Mouse (Mus musculus) lung, embryonic 16.5 days (tissue): ENCODE results near the gene Met. TPM values are rescaled to one million over a fixed set of nuclear protein-coding genes. Genes with fewer than 3 reads are reported as not detected.

Experiments used
- ATAC-seq: fragments of 200-750 bp; cut with Nextera tagmentation; 2 replicates; pipeline ENCODE4 v1.8.0; 2017; ENCODE audit warnings: low read depth, mild to moderate bottlenecking, moderate library complexity
- H3K27ac ChIP-seq: fragments of 300-500 bp; sonication (generic); 2 replicates; pipeline ENCODE4 v1.5.1; 2014; ENCODE audit warnings: mild to moderate bottlenecking, control low read depth, low read length
- H3K27me3 ChIP-seq: fragments of 300-500 bp; sonication (generic); 2 replicates; pipeline ENCODE4 v1.6.1; 2014; ENCODE audit warnings: low read depth, low read length, mixed read lengths; ENCODE audit not compliant: control insufficient read depth, insufficient read depth
- H3K36me3 ChIP-seq: fragments of 300-500 bp; sonication (generic); 2 replicates; pipeline ENCODE4 v1.6.1; 2014; ENCODE audit warnings: low read length; ENCODE audit not compliant: control insufficient read depth, insufficient read depth
- H3K4me1 ChIP-seq: fragments of 300-500 bp; sonication (generic); replicated peaks from 2 replicates; pipeline ENCODE4 v1.6.1; 2014; ENCODE audit warnings: low read length, mixed read lengths; ENCODE audit not compliant: control insufficient read depth, insufficient read depth
- H3K4me2 ChIP-seq: fragments of 300-500 bp; sonication (generic); 2 replicates; pipeline ENCODE4 v1.6.1; 2014; ENCODE audit warnings: low read depth, low read length, control low read depth
- H3K4me3 ChIP-seq: fragments of 300-500 bp; sonication (generic); 2 replicates; pipeline ENCODE4 v1.5.1; 2014; ENCODE audit warnings: mild to moderate bottlenecking, low read length, control low read depth
- H3K9ac ChIP-seq: fragments of 300-500 bp; sonication (generic); 2 replicates; pipeline ENCODE4 v1.6.1; 2014; ENCODE audit warnings: low read length, control low read depth
- H3K9me3 ChIP-seq: fragments of 300-500 bp; sonication (generic); 2 replicates; pipeline ENCODE4 v1.6.1; 2016; ENCODE audit warnings: low read length; ENCODE audit not compliant: control insufficient read depth
- WGBS: fragments of 180-500 bp; shearing (Covaris S2); extraction: QIAGEN DNeasy Blood & Tissue Kit; methylation state at CpG from one replicate; pipeline ENCODE4 v1.1.7; 2014; 5-methylcytosine and 5-hydroxymethylcytosine counted together
- polyA plus RNA-seq: library from polyadenylated mRNA; unstranded; fragments of >200 nt; fragmentation: Nextera tagmentation; extraction: Ambion mirVana; gene quantifications from 2 replicates; pipeline ENCODE4 v1.2.1, GENCODE M21; 2015

The Met gene
- polyA plus RNA-seq = 8.3 TPM in 2 replicates

- Histone ChIP-seq H3K9ac (peak within 1 kb of the TSS; percentile 76), H3K4me2 (peak within 1 kb of the TSS; percentile 98), H3K9me3 (no peaks in the 10 kb centered on the region), H3K27ac (peak within 1 kb of the TSS; percentile 83), H3K4me1 (no peaks in the 10 kb centered on the region), H3K27me3 (no peaks in the 10 kb centered on the region), H3K36me3 (no peaks in the 10 kb centered on the region), H3K4me3 (peak within 1 kb of the TSS; percentile 80)
- 1% methylated on average over 57 of the region's 78 CpGs for WGBS
- peak; percentile 93 for ATAC-seq
Measured at GRCm38 (mm10) chr6:17463434-17464280, at the start of gene Met. TSS of gene Met (plus strand) at chr6:17463800.

GRCm38 (mm10) chr6:17418226-17418625 is 45.4 kb upstream of the Met start:
- H3K27me3 ChIP-seq = no peaks in the 10 kb centered on the region
- H3K4me1 ChIP-seq = no peaks in the 10 kb centered on the region
- 53% methylated on average over 7 of the region's 7 CpGs for WGBS
- H3K9ac ChIP-seq = no peak overlapping the region
- no peak overlapping the region for H3K27ac ChIP-seq
- H3K4me2 ChIP-seq = no peak overlapping the region
- no peaks in the 10 kb centered on the region for H3K9me3 ChIP-seq
- H3K36me3 ChIP-seq = no peaks in the 10 kb centered on the region
- H3K4me3 ChIP-seq = no peak overlapping the region
- ATAC-seq = no peak

GRCm38 (mm10) chr6:17422432-17422831 is 41.2 kb upstream of the Met start:
- WGBS = 85% methylated on average over 1 of the region's 1 CpGs
- H3K27me3 ChIP-seq = no peaks in the 10 kb centered on the region
- ATAC-seq = no peak

GRCm38 (mm10) chr6:17429041-17429440 is 34.6 kb upstream of the Met start:
- Histone ChIP-seq H3K27ac (no peak overlapping the region), H3K36me3 (no peaks in the 10 kb centered on the region), H3K27me3 (no peaks in the 10 kb centered on the region), H3K4me3 (no peak overlapping the region), H3K9ac (no peak overlapping the region), H3K4me1 (no peaks in the 10 kb centered on the region), H3K9me3 (no peaks in the 10 kb centered on the region), H3K4me2 (no peak overlapping the region)
- no peak for ATAC-seq
- 39% methylated on average over 3 of the region's 3 CpGs for WGBS

More at GRCm38 (mm10) chr6:17422432-17422831, 41.2 kb upstream of the Met start:
- H3K4me1 ChIP-seq = no peaks in the 10 kb centered on the region
- no peak overlapping the region for H3K4me2 ChIP-seq
- H3K9me3 ChIP-seq = no peaks in the 10 kb centered on the region
- H3K4me3 ChIP-seq = no peak overlapping the region
- no peak overlapping the region for H3K27ac ChIP-seq
- no peaks in the 10 kb centered on the region for H3K36me3 ChIP-seq
- no peak overlapping the region for H3K9ac ChIP-seq

- H3K4me3 ChIP-seq = no peak overlapping the region
- H3K4me1 ChIP-seq = no peaks in the 10 kb centered on the region
- no peaks in the 10 kb centered on the region for H3K27me3 ChIP-seq
- H3K4me2 ChIP-seq = no peak overlapping the region
- no peaks in the 10 kb centered on the region for H3K9me3 ChIP-seq
- no peak overlapping the region for H3K9ac ChIP-seq
- no peak for ATAC-seq
- WGBS = 69% methylated on average over 3 of the region's 3 CpGs
- H3K36me3 ChIP-seq = no peaks in the 10 kb centered on the region
- no peak overlapping the region for H3K27ac ChIP-seq
Measured at GRCm38 (mm10) chr6:17429611-17430010, 34.0 kb upstream of the Met start.

GRCm38 (mm10) chr6:17443311-17443710 is 20.3 kb upstream of the Met start:
- Histone ChIP-seq H3K9me3 (no peaks in the 10 kb centered on the region), H3K4me3 (no peak overlapping the region), H3K27me3 (no peaks in the 10 kb centered on the region), H3K4me1 (no peaks in the 10 kb centered on the region), H3K36me3 (no peaks in the 10 kb centered on the region), H3K4me2 (no peak overlapping the region), H3K9ac (no peak overlapping the region), H3K27ac (no peak overlapping the region)
- WGBS = 84% methylated on average over 4 of the region's 4 CpGs
- ATAC-seq = no peak

GRCm38 (mm10) chr6:17451305-17451704 is 12.3 kb upstream of the Met start:
- no peak for ATAC-seq
- 31% methylated on average over 5 of the region's 5 CpGs for WGBS
- Histone ChIP-seq H3K4me2 (no peak overlapping the region), H3K9ac (no peak overlapping the region), H3K27me3 (no peaks in the 10 kb centered on the region), H3K27ac (no peak overlapping the region), H3K36me3 (no peaks in the 10 kb centered on the region), H3K4me1 (no peaks in the 10 kb centered on the region), H3K4me3 (no peak overlapping the region), H3K9me3 (no peaks in the 10 kb centered on the region)

- Histone ChIP-seq H3K4me2 (no peak overlapping the region), H3K36me3 (no peaks in the 10 kb centered on the region), H3K27ac (no peak overlapping the region), H3K4me1 (no peaks in the 10 kb centered on the region), H3K27me3 (no peaks in the 10 kb centered on the region), H3K9me3 (no peaks in the 10 kb centered on the region), H3K9ac (no peak overlapping the region), H3K4me3 (no peak overlapping the region)
- 82% methylated on average over 1 of the region's 1 CpGs for WGBS
- ATAC-seq = no peak
Measured at GRCm38 (mm10) chr6:17455116-17455515, 8.5 kb upstream of the Met start.

- H3K27ac ChIP-seq = no peak overlapping the region
- H3K4me3 ChIP-seq = no peak overlapping the region
- 78% methylated on average over 6 of the region's 6 CpGs for WGBS
- H3K36me3 ChIP-seq = no peaks in the 10 kb centered on the region
- no peaks in the 10 kb centered on the region for H3K4me1 ChIP-seq
- no peak overlapping the region for H3K4me2 ChIP-seq
- no peak overlapping the region for H3K9ac ChIP-seq
- ATAC-seq = no peak
- H3K27me3 ChIP-seq = no peaks in the 10 kb centered on the region
- H3K9me3 ChIP-seq = no peaks in the 10 kb centered on the region
Measured at GRCm38 (mm10) chr6:17459561-17459960, 4.0 kb upstream of the Met start.
